Mouse (Mus musculus) heart, postnatal 0 days (tissue): Measurements from ENCODE around the gene Eif4g3. TPM values are rescaled to one million over a fixed set of nuclear protein-coding genes. Genes with fewer than 3 reads are reported as not detected.

Experiments
- ATAC-seq: fragments of 200-750 bp; cut with Nextera tagmentation; 2 replicates; pipeline ENCODE4 v1.8.0; 2017; ENCODE audit warnings: low read depth, moderate number of reproducible peaks, moderate library complexity; ENCODE audit not compliant: insufficient read depth
- DNase-seq: peaks from one replicate; pipeline ENCODE4 v3.0.0-alpha.2; 2016; ENCODE audit warnings: low spot score
- H3K27ac ChIP-seq: fragments of 300-500 bp; sonication (generic); 2 replicates; pipeline ENCODE4 v1.5.1; 2014; ENCODE audit warnings: low read depth, mild to moderate bottlenecking
- H3K27me3 ChIP-seq: fragments of 300-500 bp; sonication (generic); 2 replicates; pipeline ENCODE4 v1.6.1; 2014; ENCODE audit warnings: low read length, mixed read lengths; ENCODE audit not compliant: control insufficient read depth, insufficient read depth
- H3K36me3 ChIP-seq: fragments of 300-500 bp; sonication (generic); replicated peaks from 2 replicates; pipeline ENCODE4 v1.6.1; 2014; ENCODE audit warnings: low read length, mixed read lengths; ENCODE audit not compliant: control insufficient read depth, insufficient read depth
- H3K4me1 ChIP-seq: fragments of 300-500 bp; sonication (generic); 2 replicates; pipeline ENCODE4 v1.6.1; 2014; ENCODE audit warnings: antibody characterized with exemption; ENCODE audit not compliant: control insufficient read depth, insufficient read depth
- H3K4me2 ChIP-seq: fragments of 300-500 bp; sonication (generic); 2 replicates; pipeline ENCODE4 v1.6.1; 2014; ENCODE audit warnings: low read depth, mild to moderate bottlenecking, low read length, moderate library complexity
- H3K4me3 ChIP-seq: fragments of 300-500 bp; sonication (generic); 2 replicates; pipeline ENCODE4 v1.5.1; 2014; ENCODE audit warnings: low read depth, low read length
- H3K9ac ChIP-seq: fragments of 300-500 bp; sonication (generic); replicated peaks from 2 replicates; pipeline ENCODE4 v1.6.1; 2014; ENCODE audit warnings: low read depth, low read length, mixed read lengths
- H3K9me3 ChIP-seq: fragments of 300-500 bp; sonication (generic); replicated peaks from 2 replicates; pipeline ENCODE4 v1.6.1; 2016; ENCODE audit warnings: low read length; ENCODE audit not compliant: control insufficient read depth
- CTCF ChIP-seq: IDR thresholded peaks from 2 replicates; pipeline ENCODE4 v1.5.1; 2016; ENCODE audit warnings: antibody characterized with exemption, control low read depth, low read depth
- EP300 ChIP-seq: IDR thresholded peaks from 2 replicates; pipeline ENCODE4 v1.6.1; 2016; ENCODE audit warnings: antibody characterized with exemption, low read depth
- WGBS: fragments of 180-500 bp; shearing (Covaris S2); extraction: QIAGEN DNeasy Blood & Tissue Kit; methylation state at CpG from one replicate; pipeline ENCODE4 v1.1.7; 2014; 5-methylcytosine and 5-hydroxymethylcytosine counted together
- polyA plus RNA-seq: library from polyadenylated mRNA; unstranded; fragments of >200 nt; fragmentation: Nextera tagmentation; extraction: Ambion mirVana; gene quantifications from 2 replicates; pipeline ENCODE4 v1.2.1, GENCODE M21; 2015
- total RNA-seq: library from RNA; depleted of rRNA; stranded (reverse); fragments of >200 nt; gene quantifications from 2 replicates; pipeline ENCODE4 v1.2.3, GENCODE M21; 2014; ENCODE audit warnings: low replicate concordance

The Eif4g3 gene
- total and polyA plus RNA-seq, 2 experiments from 2014 or later: 10.7 to 11.1 TPM

DNA sequence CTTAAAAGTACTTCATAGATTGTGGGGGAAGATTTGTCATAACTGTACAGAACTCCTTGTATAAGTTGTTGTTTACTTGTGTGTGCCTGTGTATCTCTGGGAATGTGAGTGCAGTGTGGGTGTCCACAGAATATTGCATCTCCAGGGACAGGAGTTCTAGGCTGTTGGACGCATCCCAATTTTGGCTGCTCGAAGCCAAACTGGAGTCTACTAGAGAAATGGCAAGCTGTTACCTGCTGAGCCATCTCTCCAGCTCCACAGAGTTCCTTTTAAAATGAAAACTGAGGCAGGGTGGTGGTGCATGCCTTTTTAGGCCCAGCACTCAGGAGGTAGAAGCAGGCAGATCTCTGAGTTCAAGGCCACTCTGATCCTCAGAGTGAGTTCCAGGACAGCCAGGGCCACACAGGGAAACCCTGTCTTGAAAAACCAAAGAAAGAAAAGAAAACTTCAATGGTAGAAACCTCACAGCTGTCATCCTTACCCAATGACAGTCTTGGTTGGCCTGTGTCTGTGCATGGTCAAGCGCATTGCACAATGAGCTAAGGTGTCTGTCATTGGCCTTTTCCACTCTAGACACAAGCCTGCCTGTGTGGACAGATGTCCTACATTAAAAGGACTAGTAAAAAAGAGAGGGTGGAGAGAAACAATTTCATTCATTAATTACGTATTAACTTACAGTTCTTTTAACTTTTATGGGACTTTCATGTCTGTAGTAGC lies 17.1 kb downstream of the Eif4g3 start:
- Histone ChIP-seq H3K4me1 (no peaks in the 10 kb centered on the region), H3K36me3 (peaks cover 28% of the 10 kb centered on the region), H3K27me3 (no peaks in the 10 kb centered on the region), H3K27ac (no peak overlapping the region), H3K9me3 (no peaks in the 10 kb centered on the region), H3K4me2 (no peak overlapping the region), H3K4me3 (no peak overlapping the region), H3K9ac (no peak overlapping the region)
- DNase-seq (no peak), ATAC-seq (no peak)
- 89% methylated on average over 4 of the region's 4 CpGs for WGBS
- TF ChIP-seq EP300 (no peak), CTCF (no peak)

DNA sequence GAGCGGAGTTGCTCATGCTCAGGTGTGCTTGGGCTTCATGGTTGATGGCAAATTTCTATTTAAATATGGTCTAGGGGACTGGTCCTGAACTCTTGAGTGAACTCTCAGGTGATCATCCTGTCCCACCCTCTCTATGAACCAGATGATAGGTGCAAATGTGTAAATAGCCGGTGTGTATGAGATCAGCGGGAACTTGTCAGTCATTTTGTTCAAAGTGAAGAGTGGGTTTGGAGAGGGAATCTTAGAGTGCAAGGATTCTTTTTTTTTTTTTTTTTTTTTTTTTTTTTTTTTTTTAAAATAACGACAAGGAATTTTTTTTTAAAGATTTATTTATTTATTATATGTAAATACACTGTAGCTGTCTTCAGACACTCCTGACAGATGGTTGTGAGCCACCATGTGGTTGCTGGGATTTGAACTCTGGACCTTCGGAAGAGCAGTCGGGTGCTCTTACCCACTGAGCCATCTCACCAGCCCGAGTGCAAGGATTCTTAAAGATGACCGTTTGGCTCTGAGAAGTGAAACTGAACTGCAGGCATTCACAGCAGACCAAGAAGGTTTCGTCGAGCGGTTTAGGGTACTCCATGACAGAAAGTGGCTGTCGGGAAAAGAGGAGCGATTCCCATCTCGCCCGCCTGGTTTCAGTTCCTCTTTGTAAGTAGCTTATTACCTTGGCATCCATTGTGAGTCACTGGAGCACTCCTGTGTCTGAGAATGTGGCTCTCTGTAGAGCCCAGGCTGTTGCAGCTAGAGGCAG lies 21.1 kb downstream of the Eif4g3 start:
- no peak overlapping the region for H3K27ac ChIP-seq
- H3K9me3 ChIP-seq: no peaks in the 10 kb centered on the region
- no peak overlapping the region for H3K4me2 ChIP-seq
- H3K4me3 ChIP-seq: no peak overlapping the region
- peaks cover 35% of the 10 kb centered on the region for H3K36me3 ChIP-seq
- no peak for ATAC-seq
- TF ChIP-seq CTCF: no peak
- TF ChIP-seq EP300: no peak
- H3K27me3 ChIP-seq: no peaks in the 10 kb centered on the region
- WGBS: 95% methylated on average over 15 of the region's 15 CpGs
- no peak overlapping the region for H3K9ac ChIP-seq
- DNase-seq: no peak
- H3K4me1 ChIP-seq: no peaks in the 10 kb centered on the region

DNA sequence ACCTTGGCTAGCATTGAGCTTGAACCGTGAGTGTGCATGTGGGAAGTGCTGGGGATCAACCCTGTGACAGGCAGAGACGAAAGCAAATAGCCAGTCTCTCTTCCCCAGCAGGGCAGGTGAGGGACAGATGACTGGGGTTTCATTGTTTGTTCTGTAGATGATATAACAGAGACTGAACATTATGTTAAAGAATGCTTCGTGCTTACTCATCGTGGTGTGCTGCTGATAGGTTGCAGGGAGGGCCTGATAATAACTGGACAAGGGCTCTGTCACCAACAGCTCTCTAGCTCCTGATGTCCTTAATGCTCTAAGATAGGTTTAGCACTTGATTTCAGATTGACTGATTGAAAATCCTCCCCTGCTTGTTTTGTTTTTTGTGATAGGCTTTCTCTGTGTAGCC lies 23.1 kb downstream of the Eif4g3 start:
- 50% methylated on average over 4 of the region's 4 CpGs for WGBS
- Histone ChIP-seq H3K4me2 (no peak overlapping the region), H3K27me3 (no peaks in the 10 kb centered on the region), H3K4me1 (no peaks in the 10 kb centered on the region), H3K9me3 (no peaks in the 10 kb centered on the region), H3K27ac (no peak overlapping the region), H3K4me3 (no peak overlapping the region), H3K9ac (no peak overlapping the region), H3K36me3 (peaks cover 39% of the 10 kb centered on the region)
- TF ChIP-seq CTCF (no peak), EP300 (no peak)
- no peak for ATAC-seq
- no peak for DNase-seq

DNA sequence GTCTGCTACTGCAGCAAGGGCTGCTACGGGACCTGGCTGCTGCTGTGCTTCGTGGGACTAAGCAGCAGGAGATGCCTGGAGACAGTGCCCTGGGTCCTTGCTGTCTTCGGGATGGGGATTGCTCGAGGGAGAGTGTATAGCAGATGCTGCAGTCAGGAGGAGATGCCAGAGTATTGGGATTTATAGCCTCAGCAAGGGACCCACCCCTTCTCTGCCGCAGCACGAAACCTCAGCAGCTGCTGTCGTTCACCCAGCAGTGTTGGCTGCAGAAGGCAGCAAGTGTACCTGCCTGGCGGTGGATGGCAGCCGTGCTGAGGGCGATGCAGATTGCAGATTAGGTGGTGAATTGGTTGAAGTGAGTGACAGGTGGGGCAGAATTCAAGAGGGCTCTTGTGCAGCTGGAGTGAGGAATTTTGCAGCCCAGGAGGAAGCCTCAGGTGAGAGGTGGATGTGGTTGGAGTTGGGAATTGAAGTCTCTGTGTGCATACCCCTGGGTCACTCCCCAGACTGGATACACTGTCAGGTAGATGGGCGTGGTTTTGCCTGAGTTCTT lies 24.3 kb downstream of the Eif4g3 start:
- Histone ChIP-seq H3K27ac (no peak overlapping the region), H3K4me1 (no peaks in the 10 kb centered on the region), H3K4me2 (no peak overlapping the region), H3K36me3 (peaks cover 39% of the 10 kb centered on the region), H3K4me3 (no peak overlapping the region), H3K9ac (no peak overlapping the region), H3K27me3 (no peaks in the 10 kb centered on the region), H3K9me3 (no peaks in the 10 kb centered on the region)
- 76% methylated on average over 11 of the region's 11 CpGs for WGBS
- ATAC-seq (no peak), DNase-seq (no peak)
- no peak for TF ChIP-seq CTCF
- TF ChIP-seq EP300: no peak

DNA sequence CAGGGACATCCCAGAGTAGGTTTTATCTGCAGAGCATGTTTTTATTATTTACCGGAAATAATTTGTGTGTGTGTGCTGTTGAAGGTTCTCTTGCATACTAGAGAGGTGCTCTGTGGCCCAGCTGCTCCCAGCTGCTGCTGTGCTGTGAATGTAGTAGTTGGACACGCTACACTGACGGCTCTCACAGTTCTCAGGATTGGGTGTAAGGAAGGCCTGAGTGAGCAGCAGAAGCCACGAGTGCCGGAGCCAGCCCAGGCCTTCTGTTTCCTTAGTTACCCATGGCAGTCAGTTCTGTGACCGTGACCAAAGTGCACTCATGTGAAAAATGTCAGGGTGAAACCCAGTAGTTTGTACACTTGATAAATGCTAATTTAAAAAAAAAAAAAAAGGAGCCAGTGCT lies 25.2 kb downstream of the Eif4g3 start:
- 74% methylated on average over 6 of the region's 6 CpGs for WGBS
- H3K36me3 ChIP-seq: peaks cover 37% of the 10 kb centered on the region
- no peaks in the 10 kb centered on the region for H3K4me1 ChIP-seq
- no peak overlapping the region for H3K4me3 ChIP-seq
- H3K9ac ChIP-seq: no peak overlapping the region
- H3K4me2 ChIP-seq: no peak overlapping the region
- H3K27me3 ChIP-seq: no peaks in the 10 kb centered on the region
- H3K27ac ChIP-seq: no peak overlapping the region
- ATAC-seq (no peak), DNase-seq (no peak)
- no peak for TF ChIP-seq CTCF
- TF ChIP-seq EP300: no peak
- no peaks in the 10 kb centered on the region for H3K9me3 ChIP-seq
